Mouse (Mus musculus) heart, postnatal 14 days (tissue): Measurements from ENCODE around the gene A530016L24Rik. TPM values are rescaled to one million over a fixed set of nuclear protein-coding genes. Genes with fewer than 3 reads are reported as not detected.
A peak's percentile ranks its signal among the peaks of the same experiment; 100 is the strongest.

Experiments used
- DNase-seq, 2 experiments: peaks; one replicate each; pipeline ENCODE4 v3.0.0; 2021 to 2022
- intact Hi-C: fragments of 180-260 bp; cut with DNase I; formaldehyde crosslinking; loops from one replicate; pipeline ENCODE4 v1.15.1; 2025
- total RNA-seq, 2 experiments: library from RNA; stranded (reverse); gene quantifications; 2 replicates each; pipeline ENCODE4 v1.2.3; 2021

The A530016L24Rik gene
- total RNA-seq, 2 experiments from 2014 or later, result 15.7 to 20.7 TPM

DNA sequence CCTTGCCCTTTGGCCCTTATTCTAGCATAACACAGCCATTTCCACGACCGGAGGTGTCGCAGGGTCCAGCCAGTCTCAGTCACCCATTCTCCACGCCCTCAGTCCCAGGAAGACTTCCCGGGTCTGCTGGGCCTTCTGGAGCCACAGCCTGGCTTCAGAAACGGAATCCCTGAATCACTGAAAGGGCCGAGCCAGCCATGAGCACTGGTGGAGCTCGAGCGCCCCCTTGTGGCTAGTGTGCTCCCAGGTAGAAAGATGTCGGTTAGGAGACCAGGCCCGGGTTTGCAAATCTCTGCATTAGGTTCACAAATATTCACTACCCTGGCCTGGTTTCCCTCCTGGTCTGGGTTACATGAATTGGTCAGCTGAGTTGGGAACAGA lies 53.7 kb downstream of the A530016L24Rik start:
- intact Hi-C loops, result loop anchor here (1.0 to 5.0 kb wide), 6 partner anchors 46 to 428 kb away; no protein-coding TSS in a partner anchor
- peak; percentile 92 to 96 for DNase-seq

GRCm38 (mm10) chr12:112543941-112544340 lies 54.7 kb downstream of the A530016L24Rik start:
- intact Hi-C loops, result loop anchor here (1.0 to 5.0 kb wide), 6 partner anchors 47 to 429 kb away; no protein-coding TSS in a partner anchor

DNA sequence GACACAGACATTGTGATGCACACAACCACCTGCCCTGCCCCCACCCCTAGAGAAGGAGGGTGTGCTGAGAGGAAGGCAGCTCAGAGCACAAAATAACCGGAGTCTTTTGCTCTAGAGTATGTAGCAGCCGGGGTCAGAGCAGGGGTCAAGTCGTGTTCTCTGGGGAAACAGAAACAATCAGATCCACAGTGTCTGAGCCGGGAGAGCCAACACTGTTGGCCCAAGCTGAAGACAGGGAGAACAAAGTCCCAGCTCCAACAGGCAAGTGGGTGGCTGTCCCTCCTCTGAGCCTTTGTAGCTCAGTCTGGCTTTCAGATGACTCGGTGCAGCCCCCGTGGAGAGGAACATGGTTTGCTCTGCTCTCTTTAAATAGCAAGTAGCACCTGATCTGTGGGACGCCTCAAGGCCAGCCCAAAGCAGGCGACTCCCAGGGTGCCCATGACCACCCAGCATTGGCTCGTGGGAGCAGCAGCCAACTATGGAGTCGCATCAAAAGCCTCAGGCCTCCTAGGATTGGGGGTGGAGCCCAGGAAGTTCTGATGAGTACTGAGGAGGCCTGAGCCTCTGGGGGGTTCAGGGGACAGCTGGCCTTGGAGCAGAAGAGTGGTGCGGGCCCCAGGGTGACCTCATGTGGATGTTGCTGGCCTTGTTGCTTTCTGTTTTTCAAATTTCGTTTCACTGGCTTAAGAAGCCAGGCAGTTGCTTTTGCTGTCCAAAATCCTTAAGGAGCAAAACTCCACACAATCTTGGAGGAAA lies 55.9 kb downstream of the A530016L24Rik start:
- intact Hi-C loops, result loop anchor here (5.0 kb wide), 2 partner anchors 133 to 168 kb away; no protein-coding TSS in a partner anchor
- DNase-seq, result peak in 1 of 2 experiments; percentile 44

More at GRCm38 (mm10) chr12:112543941-112544340, 54.7 kb downstream of the A530016L24Rik start:
- DNase-seq, result no peak

GRCm38 (mm10) chr12:112546110-112546509 lies 56.9 kb downstream of the A530016L24Rik start:
- intact Hi-C loops, result no loop called here

DNA sequence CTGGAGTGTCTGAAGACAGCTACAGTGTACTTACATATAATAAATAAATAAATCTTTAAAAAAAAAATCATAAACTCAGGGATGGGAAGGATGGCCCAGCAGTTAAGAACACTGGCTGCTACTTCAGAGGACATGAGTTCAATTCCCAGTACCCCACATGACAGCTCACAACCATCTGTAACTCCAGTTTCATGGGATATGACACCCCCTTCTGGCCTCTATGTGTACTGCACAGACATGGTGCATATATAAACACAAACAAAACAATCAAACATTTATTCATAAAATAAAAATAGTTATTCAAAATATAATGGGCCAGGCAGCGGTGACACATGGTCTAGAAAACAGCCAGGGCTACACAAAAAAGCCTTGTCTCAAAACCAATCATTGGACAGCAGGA lies 60.0 kb downstream of the A530016L24Rik start:
- DNase-seq, result no peak
- intact Hi-C loops, result no loop called here

More at GRCm38 (mm10) chr12:112546110-112546509, 56.9 kb downstream of the A530016L24Rik start:
- DNase-seq, result no peak

Other genes starting within 250 kb of the A530016L24Rik start
- gene Tmem179, start 27.3 kb downstream of the A530016L24Rik start, total RNA-seq, result not detected
- 10 to 100 TPM; 19.8 to 21.5 TPM for gene Inf2, start 99.3 kb downstream of the A530016L24Rik start, total RNA-seq
- gene Adssl1, start 130.6 kb downstream of the A530016L24Rik start, total RNA-seq, result 100 to 1,000 TPM; 119 to 129 TPM
- 10 to 100 TPM; 25.4 to 30.9 TPM for gene Siva1, start 155.2 kb downstream of the A530016L24Rik start, total RNA-seq
- 100 to 1,000 TPM; 217 to 237 TPM for gene Akt1, start 185.4 kb downstream of the A530016L24Rik start, total RNA-seq
- 1 to 10 TPM; 5.8 to 7.2 TPM for gene Zbtb42, start 189.4 kb downstream of the A530016L24Rik start, total RNA-seq
- 1 to 10 TPM; 8.6 to 9.9 TPM for gene Cep170b, start 231.0 kb downstream of the A530016L24Rik start, total RNA-seq